Mouse (Mus musculus) embryonic fibroblast, embryonic 13.5 days (primary cell): ENCODE measurements at regions not wholly inside any gene's neighbourhood (a gene's known extent, or its start where the extent isn't known, plus 50 kb on each side); places are given as distances from the start of the nearest gene placed in this dataset.

Experiments
- CTCF ChIP-seq: IDR thresholded peaks from 2 replicates; pipeline ENCODE4 v1.5.1; 2011; ENCODE audit warnings: mild to moderate bottlenecking, control low read depth, low read length, moderate library complexity, borderline replicate concordance; ENCODE audit not compliant: insufficient read depth
- POLR2A ChIP-seq: IDR thresholded peaks from 2 replicates; pipeline ENCODE4 v1.6.1; 2011; ENCODE audit warnings: low read depth, mild to moderate bottlenecking, control low read depth, low read length, moderate library complexity

DNA sequence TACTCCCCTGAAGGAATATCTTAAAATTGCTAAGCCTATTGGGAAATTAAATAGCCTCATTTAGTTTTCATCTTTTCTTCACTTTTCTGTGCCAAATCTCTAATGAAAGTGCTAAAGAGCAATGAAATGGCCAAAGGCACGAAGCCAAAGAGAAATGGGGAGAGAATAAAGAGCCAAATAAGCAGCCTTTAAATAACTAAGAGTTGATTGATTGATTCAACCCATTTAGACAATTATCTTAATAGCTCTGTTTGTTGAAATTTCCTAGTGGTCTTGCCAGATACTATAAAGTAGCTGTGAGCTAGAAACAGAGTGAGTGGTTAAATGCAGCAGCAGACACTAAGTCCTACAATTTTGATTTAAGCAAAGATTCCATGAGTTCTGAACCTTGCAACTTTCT, 891.9 kb downstream of the Slitrk1 start:
- TF ChIP-seq CTCF: no peak
- TF ChIP-seq POLR2A: no peak
